Mouse (Mus musculus) E14TG2a.4 (cell line): ENCODE data around the gene Agbl4.

ENCODE experiments used
- H3K27me3 ChIP-seq: 2 replicates; pipeline ENCODE4 v1.6.1; 2014; ENCODE audit warnings: low read length, control low read depth; ENCODE audit not compliant: insufficient read depth
- H3K36me3 ChIP-seq: 2 replicates; pipeline ENCODE4 v1.6.1; 2014; ENCODE audit warnings: low read length, control low read depth; ENCODE audit not compliant: insufficient read depth
- H3K4me1 ChIP-seq: replicated peaks from 2 replicates; pipeline ENCODE4 v1.6.1; 2014; ENCODE audit warnings: low read depth, low read length, control low read depth
- H3K4me3 ChIP-seq: replicated peaks from 2 replicates; pipeline ENCODE4 v1.5.1; 2014; ENCODE audit warnings: mild to moderate bottlenecking, low read length
- H3K9me3 ChIP-seq: 2 replicates; pipeline ENCODE4 v1.6.1; 2014; ENCODE audit warnings: low read length, control low read depth
- CTCF ChIP-seq: conservative IDR thresholded peaks from 2 replicates; pipeline ENCODE4 v1.5.1; 2014; ENCODE audit warnings: low read length
- NANOG ChIP-seq: IDR thresholded peaks from 2 replicates; pipeline ENCODE4 v1.6.1; 2014; ENCODE audit warnings: borderline replicate concordance, low read length, mixed read lengths
- POU5F1 ChIP-seq: IDR thresholded peaks from 2 replicates; pipeline ENCODE4 v1.6.1; 2014; ENCODE audit warnings: low read length, borderline replicate concordance

Gene Agbl4

GRCm38 (mm10) chr4:111467293-111467773, 1069.9 kb downstream of the Agbl4 start:
- Histone ChIP-seq H3K9me3 (no peaks in the 10 kb centered on the region), H3K4me1 (peaks cover 8% of the 10 kb centered on the region), H3K27me3 (peaks cover 13% of the 10 kb centered on the region), H3K4me3 (no peak overlapping the region), H3K36me3 (no peaks in the 10 kb centered on the region)
- TF ChIP-seq POU5F1: no peak
- TF ChIP-seq NANOG: no peak
- no peak for TF ChIP-seq CTCF

- Histone ChIP-seq H3K27me3 (peaks cover 13% of the 10 kb centered on the region), H3K36me3 (no peaks in the 10 kb centered on the region), H3K9me3 (no peaks in the 10 kb centered on the region), H3K4me1 (peaks cover 8% of the 10 kb centered on the region), H3K4me3 (no peak overlapping the region)
- TF ChIP-seq POU5F1 (no peak), NANOG (no peak), CTCF (no peak)
Measured at GRCm38 (mm10) chr4:111467796-111468195, 1070.3 kb downstream of the Agbl4 start.

- Histone ChIP-seq H3K27me3 (peaks cover 13% of the 10 kb centered on the region), H3K9me3 (no peaks in the 10 kb centered on the region), H3K4me3 (no peak overlapping the region), H3K36me3 (no peaks in the 10 kb centered on the region), H3K4me1 (peaks cover 8% of the 10 kb centered on the region)
- no peak for TF ChIP-seq POU5F1
- no peak for TF ChIP-seq CTCF
- TF ChIP-seq NANOG: no peak
Measured at GRCm38 (mm10) chr4:111469847-111470246, 1072.4 kb downstream of the Agbl4 start.

GRCm38 (mm10) chr4:111471726-111472125, 1074.3 kb downstream of the Agbl4 start:
- Histone ChIP-seq H3K4me3 (no peak overlapping the region), H3K27me3 (peaks cover 16% of the 10 kb centered on the region), H3K4me1 (peaks cover 8% of the 10 kb centered on the region), H3K36me3 (no peaks in the 10 kb centered on the region), H3K9me3 (no peaks in the 10 kb centered on the region)
- TF ChIP-seq POU5F1 (no peak), NANOG (no peak), CTCF (no peak)

- peaks cover 10% of the 10 kb centered on the region for H3K4me1 ChIP-seq
- no peak overlapping the region for H3K4me3 ChIP-seq
- H3K27me3 ChIP-seq: peaks cover 16% of the 10 kb centered on the region
- H3K36me3 ChIP-seq: no peaks in the 10 kb centered on the region
- TF ChIP-seq CTCF (no peak), NANOG (no peak), POU5F1 (no peak)
- no peaks in the 10 kb centered on the region for H3K9me3 ChIP-seq
Measured at GRCm38 (mm10) chr4:111472511-111472910, 1075.0 kb downstream of the Agbl4 start.

GRCm38 (mm10) chr4:111473014-111473413, 1075.6 kb downstream of the Agbl4 start:
- peaks cover 16% of the 10 kb centered on the region for H3K27me3 ChIP-seq
- TF ChIP-seq NANOG (no peak), CTCF (no peak), POU5F1 (no peak)
- peaks cover 15% of the 10 kb centered on the region for H3K4me1 ChIP-seq
- H3K36me3 ChIP-seq: no peaks in the 10 kb centered on the region
- H3K4me3 ChIP-seq: no peak overlapping the region
- no peaks in the 10 kb centered on the region for H3K9me3 ChIP-seq

- no peak for TF ChIP-seq NANOG
- no peak for TF ChIP-seq POU5F1
- no peak for TF ChIP-seq CTCF
- Histone ChIP-seq H3K4me1 (peaks cover 12% of the 10 kb centered on the region; the same call in 1 of the 2 replicates), H3K36me3 (no peaks in the 10 kb centered on the region), H3K27me3 (0 out of 2 replicates have a peak, but pooled peaks cover 6% of the 10 kb centered on the region), H3K9me3 (no peaks in the 10 kb centered on the region), H3K4me3 (no peak overlapping the region)
Measured at GRCm38 (mm10) chr4:111475374-111475971, 1078.0 kb downstream of the Agbl4 start.

GRCm38 (mm10) chr4:111477507-111477906, 1080.0 kb downstream of the Agbl4 start:
- TF ChIP-seq CTCF (no peak), NANOG (no peak), POU5F1 (no peak)
- H3K4me3 ChIP-seq: no peak overlapping the region
- peaks cover 2% of the 10 kb centered on the region; the same call in 1 of the 2 replicates for H3K27me3 ChIP-seq
- H3K4me1 ChIP-seq: peaks cover 12% of the 10 kb centered on the region; the same call in 1 of the 2 replicates
- H3K9me3 ChIP-seq: no peaks in the 10 kb centered on the region
- H3K36me3 ChIP-seq: no peaks in the 10 kb centered on the region

- Histone ChIP-seq H3K27me3 (no peaks in the 10 kb centered on the region; the same call in 1 of the 2 replicates), H3K4me1 (peaks cover 5% of the 10 kb centered on the region; the same call in 1 of the 2 replicates), H3K36me3 (no peaks in the 10 kb centered on the region), H3K9me3 (no peaks in the 10 kb centered on the region), H3K4me3 (no peak overlapping the region)
- TF ChIP-seq NANOG (no peak), POU5F1 (no peak), CTCF (no peak)
Measured at GRCm38 (mm10) chr4:111483499-111483898, 1086.0 kb downstream of the Agbl4 start.
